Mouse (Mus musculus): ENCODE measurements at regions not wholly inside any gene's neighbourhood (a gene's known extent, or its start where the extent isn't known, plus 50 kb on each side); places are given as distances from the start of the nearest gene placed in this dataset.

- TF ChIP-seq POLR2A (IDR thresholded peaks at IDR 0.05; ENCODE audit: insufficient read depth, low read depth, low read length) (no peak), CTCF (IDR thresholded peaks at IDR 0.05; ENCODE audit: insufficient read depth, low read depth, low read length) (no peak)
These were observed 65.9 kb upstream of the Plpp4 start for GRCm38 (mm10) chr7:129190933-129191332.
